20 mouse cellular contexts compared by ENCODE assay signal in the genomic region with DNA sequence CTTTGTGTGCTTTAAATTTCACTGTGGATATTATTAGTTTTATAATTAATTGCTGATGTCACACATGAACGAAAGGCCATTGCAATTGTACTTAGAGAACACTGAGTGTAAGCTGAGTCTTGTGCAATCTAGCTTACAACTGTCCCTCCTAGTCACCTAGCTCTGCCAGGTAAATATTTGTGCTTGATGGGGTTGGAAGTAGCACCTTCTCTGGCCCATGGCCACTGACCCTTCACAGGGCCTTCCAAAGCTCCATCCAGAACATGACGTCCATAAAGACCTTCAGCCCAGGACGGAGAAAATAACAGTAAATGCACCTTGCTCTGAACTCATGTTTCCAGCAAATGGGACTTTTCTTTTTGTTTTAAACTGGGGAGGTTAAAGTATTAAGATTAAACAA.
DNase-seq lines count a peak whose midpoint lies in the region; ATAC-seq and TF ChIP-seq lines count a peak whose summit lies in the region.
"Had no signal": no experiment of that assay in that cellular context is flagged by ENCODE, and none has a peak within 500 bp of the region (broad histone marks: within the 10 kb centered on the region; RNA-seq: fewer than 3 reads in every experiment).

No protein-coding gene starts in this region.

- TF ChIP-seq POLR2A in liver, adult 2 months (IDR thresholded peaks at IDR 0.05; ENCODE audit: extremely low read depth, insufficient read depth, low read length), result no peak

- no peaks in the 10 kb centered on the region for H3K79me2 ChIP-seq in liver, adult 2 months (ENCODE audit: control insufficient read depth, insufficient read depth, low read length)

- no peaks in the 10 kb centered on the region for H3K9me3 ChIP-seq in liver, embryonic 12.5 days (replicated peaks)
- H3K9me3 ChIP-seq in midbrain, embryonic 15.5 days, result no peaks in the 10 kb centered on the region
- no peaks in the 10 kb centered on the region for H3K9me3 ChIP-seq in midbrain, embryonic 16.5 days (replicated peaks; ENCODE audit: control insufficient read depth, low read length, poor library complexity, severe bottlenecking)
- H3K9me3 ChIP-seq in lung, postnatal 0 days (ENCODE audit: low read length), result no peaks in the 10 kb centered on the region
- H3K9me3 ChIP-seq: embryonic facial prominence, embryonic 13.5 days; forebrain, embryonic 12.5 days; heart, embryonic 15.5 days had no signal

- no peak for TF ChIP-seq EP300 in lung, postnatal 0 days (IDR thresholded peaks at IDR 0.05)

- H3K4me2 ChIP-seq in liver, embryonic 12.5 days, result no peak overlapping the region
- H3K4me2 ChIP-seq in midbrain, embryonic 15.5 days, result no peak overlapping the region
- no peak overlapping the region for H3K4me2 ChIP-seq in midbrain, embryonic 16.5 days (ENCODE audit: low read length)
- H3K4me2 ChIP-seq in lung, postnatal 0 days (replicated peaks; ENCODE audit: low read depth, low read length), result no peak overlapping the region
- H3K4me2 ChIP-seq: embryonic facial prominence, embryonic 13.5 days; forebrain, embryonic 12.5 days; heart, embryonic 11.5 days; heart, embryonic 15.5 days had no signal

- H3K4me1 ChIP-seq in liver, adult 2 months (ENCODE audit: control insufficient read depth, insufficient read depth, low read length), result peaks cover 3% of the 10 kb centered on the region
- H3K4me1 ChIP-seq in liver, embryonic 12.5 days, result no peaks in the 10 kb centered on the region
- H3K4me1 ChIP-seq in midbrain, embryonic 15.5 days, result peaks cover 19% of the 10 kb centered on the region
- H3K4me1 ChIP-seq in midbrain, embryonic 16.5 days (ENCODE audit: control insufficient read depth, insufficient read depth, low read length), result peaks cover 9% of the 10 kb centered on the region; the same call in 1 of the 2 replicates
- H3K4me1 ChIP-seq in lung, postnatal 0 days (ENCODE audit: insufficient read depth, low read depth, low read length), result no peaks in the 10 kb centered on the region
- H3K4me1 ChIP-seq: embryonic facial prominence, embryonic 13.5 days; heart, embryonic 15.5 days had no signal

- no peak overlapping the region; the same call in 1 of the 2 replicates for H3K27ac ChIP-seq in liver, adult 2 months (replicated peaks; ENCODE audit: insufficient read depth, low read depth, low read length)
- H3K27ac ChIP-seq in liver, embryonic 12.5 days, result no peak overlapping the region
- H3K27ac ChIP-seq in midbrain, embryonic 15.5 days, result peak overlapping the region; percentile 26; the same call in 1 of the 2 replicates
- no peak overlapping the region for H3K27ac ChIP-seq in midbrain, embryonic 16.5 days (ENCODE audit: low read length)
- H3K27ac ChIP-seq in lung, postnatal 0 days (ENCODE audit: low read length), result no peak overlapping the region
- H3K27ac ChIP-seq: embryonic facial prominence, embryonic 13.5 days; forebrain, embryonic 12.5 days; heart, embryonic 15.5 days had no signal

- no peak for TF ChIP-seq CTCF in liver, adult 2 months (IDR thresholded peaks at IDR 0.05; ENCODE audit: low read depth, low read length)
- no peak for TF ChIP-seq CTCF in lung, postnatal 0 days (IDR thresholded peaks at IDR 0.05)

- H3K36me3 ChIP-seq in liver, adult 2 months (ENCODE audit: control insufficient read depth, insufficient read depth, low read length), result no peaks in the 10 kb centered on the region
- H3K36me3 ChIP-seq in liver, embryonic 12.5 days, result no peaks in the 10 kb centered on the region
- peaks cover 3% of the 10 kb centered on the region; the same call in 1 of the 2 replicates for H3K36me3 ChIP-seq in midbrain, embryonic 15.5 days (replicated peaks)
- no peaks in the 10 kb centered on the region; the same call in none of the 2 replicates for H3K36me3 ChIP-seq in midbrain, embryonic 16.5 days (ENCODE audit: control insufficient read depth, insufficient read depth, low read length)
- no peaks in the 10 kb centered on the region for H3K36me3 ChIP-seq in lung, postnatal 0 days (ENCODE audit: insufficient read depth, low read length)
- H3K36me3 ChIP-seq: embryonic facial prominence, embryonic 13.5 days; heart, embryonic 15.5 days had no signal

- H3K27me3 ChIP-seq in liver, adult 2 months (ENCODE audit: control insufficient read depth, insufficient read depth, low read length), result no peaks in the 10 kb centered on the region
- H3K27me3 ChIP-seq in liver, embryonic 12.5 days (replicated peaks), result no peaks in the 10 kb centered on the region
- no peaks in the 10 kb centered on the region for H3K27me3 ChIP-seq in midbrain, embryonic 15.5 days (replicated peaks)
- no peaks in the 10 kb centered on the region for H3K27me3 ChIP-seq in midbrain, embryonic 16.5 days (ENCODE audit: control insufficient read depth, insufficient read depth, low read depth, low read length)
- H3K27me3 ChIP-seq in lung, postnatal 0 days (replicated peaks; ENCODE audit: insufficient read depth, low read length), result no peaks in the 10 kb centered on the region
- H3K27me3 ChIP-seq: embryonic facial prominence, embryonic 13.5 days; forebrain, embryonic 12.5 days; heart, embryonic 15.5 days had no signal

- H3K4me3 ChIP-seq in liver, adult 2 months (ENCODE audit: insufficient read depth, low read depth, low read length), result no peak overlapping the region
- no peak overlapping the region for H3K4me3 ChIP-seq in liver, embryonic 12.5 days
- no peak overlapping the region for H3K4me3 ChIP-seq in midbrain, embryonic 15.5 days
- H3K4me3 ChIP-seq in midbrain, embryonic 16.5 days (ENCODE audit: low read depth, low read length), result no peak overlapping the region
- no peak overlapping the region for H3K4me3 ChIP-seq in lung, postnatal 0 days (ENCODE audit: low read depth, low read length)
- H3K4me3 ChIP-seq: embryonic facial prominence, embryonic 13.5 days; forebrain, embryonic 12.5 days; heart, embryonic 15.5 days had no signal

- DNase-seq in liver, adult 2 months (ENCODE audit: extremely low read depth, low read depth, low spot score), result peak; percentile 100
- DNase-seq in lung, postnatal 0 days (ENCODE audit: low spot score), result peak; percentile 18
- peak; percentile 47 for DNase-seq in lung, postnatal 36 days
- no peak for DNase-seq in right cerebral cortex, postnatal 10 days (ENCODE audit: low spot score in 2 of 2)
- DNase-seq: adrenal gland, postnatal 14 days; cerebellum, adult 11-12 months; cerebellum, adult 9-10 months; cerebellum, postnatal 36 days; gastrocnemius, postnatal 10 days; heart, adult 18-20 months; heart, postnatal 14 days had no signal

- ATAC-seq in liver, embryonic 12.5 days, result no peak
- no peak for ATAC-seq in midbrain, embryonic 15.5 days (replicated peaks)
- ATAC-seq in midbrain, embryonic 16.5 days, result no peak
- peak; percentile 30; the same call in 1 of the 2 replicates for ATAC-seq in lung, postnatal 0 days
- no peak for ATAC-seq in activated CD4-positive, CD25-positive, alpha-beta regulatory T cell, adult 4 months
- ATAC-seq: forebrain, embryonic 16.5 days had no signal

- H3K9ac ChIP-seq in liver, adult 2 months (ENCODE audit: low read depth, low read length), result no peak overlapping the region
- H3K9ac ChIP-seq in liver, embryonic 12.5 days, result no peak overlapping the region
- H3K9ac ChIP-seq in midbrain, embryonic 15.5 days, result no peak overlapping the region
- H3K9ac ChIP-seq in midbrain, embryonic 16.5 days (ENCODE audit: low read depth, low read length), result no peak overlapping the region
- no peak overlapping the region for H3K9ac ChIP-seq in lung, postnatal 0 days (replicated peaks; ENCODE audit: low read depth)
- H3K9ac ChIP-seq: embryonic facial prominence, embryonic 13.5 days; forebrain, embryonic 12.5 days; heart, embryonic 15.5 days had no signal

- WGBS in liver, adult 2 months, result 11% methylated on average over 3 of the region's 3 CpGs
- 42% methylated on average over 3 of the region's 3 CpGs for WGBS in liver, embryonic 12.5 days (ENCODE audit: insufficient replicate concordance)
- WGBS in midbrain, embryonic 15.5 days, result 83% methylated on average over 3 of the region's 3 CpGs
- 83% methylated on average over 3 of the region's 3 CpGs for WGBS in midbrain, embryonic 16.5 days
- WGBS in lung, postnatal 0 days, result 35% methylated on average over 3 of the region's 3 CpGs

Comparison
In these comparisons a context has a peak if more than half of its experiments do, and no peak if none do; other contexts are left out.
1. DNase-seq: peak in liver, adult 2 months (single experiment), lung, postnatal 0 days (single experiment) and lung, postnatal 36 days (single experiment); none in right cerebral cortex, postnatal 10 days (0 of 2).